Mouse (Mus musculus): Measurements from ENCODE around the gene Casc3.

The Casc3 gene

DNA sequence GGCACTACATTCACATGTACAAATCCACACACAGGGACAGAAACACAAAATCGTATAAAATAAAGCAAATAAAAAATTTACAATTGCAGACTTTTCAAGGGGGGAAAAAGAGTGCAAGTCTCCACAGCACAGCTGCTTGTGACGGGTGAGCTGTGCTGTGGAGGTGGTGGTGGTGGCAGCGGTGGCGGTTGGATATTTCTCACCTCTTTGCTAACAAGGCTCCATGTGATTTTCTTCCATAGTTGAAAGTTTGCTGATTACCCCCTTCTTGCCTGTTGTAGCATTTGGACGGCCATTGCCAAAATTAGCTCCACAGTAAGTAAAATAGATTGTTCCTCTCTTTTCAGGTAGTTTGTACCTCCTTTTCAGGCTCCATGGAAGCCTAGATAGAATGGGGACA, at the start of gene Casc3:
Casc3 (plus strand) TSS at position 301 of the 400 bp plus-strand sequence.
- no peak for DNase-seq (ENCODE audit: low spot score)

DNA sequence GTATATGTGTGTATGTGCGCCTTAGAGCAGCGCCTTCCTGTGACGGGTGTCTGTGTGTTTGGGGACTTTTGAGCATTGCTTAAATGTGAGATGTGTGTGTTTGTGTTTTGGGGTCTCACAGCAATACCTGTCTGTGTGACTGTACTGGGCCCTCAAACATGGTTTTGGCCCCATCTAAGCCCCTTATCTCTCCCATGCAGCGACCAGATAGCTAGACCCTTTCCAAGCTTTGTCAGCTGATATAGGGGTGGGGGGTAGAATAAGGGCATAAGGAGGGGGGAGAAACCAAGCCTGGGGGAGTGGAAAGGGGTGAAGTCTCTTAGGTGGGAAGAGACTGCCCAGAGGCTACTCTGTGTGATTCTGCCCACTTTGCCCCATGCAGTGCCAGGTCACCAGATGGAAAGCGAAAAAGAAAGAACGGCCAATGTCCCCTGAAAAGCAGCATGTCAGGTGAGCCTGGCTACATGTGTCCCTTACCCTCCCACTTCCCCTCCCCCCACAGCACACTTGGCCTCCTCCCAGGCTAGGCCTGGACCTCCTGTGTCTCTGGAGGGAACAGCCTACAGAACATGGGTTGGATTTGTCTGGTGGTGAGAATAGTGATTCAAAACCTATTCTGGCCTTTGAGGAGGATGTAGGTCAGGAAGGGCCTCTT, 48.9 kb upstream of the Casc3 start:
- no peak for DNase-seq (ENCODE audit: low spot score)

DNA sequence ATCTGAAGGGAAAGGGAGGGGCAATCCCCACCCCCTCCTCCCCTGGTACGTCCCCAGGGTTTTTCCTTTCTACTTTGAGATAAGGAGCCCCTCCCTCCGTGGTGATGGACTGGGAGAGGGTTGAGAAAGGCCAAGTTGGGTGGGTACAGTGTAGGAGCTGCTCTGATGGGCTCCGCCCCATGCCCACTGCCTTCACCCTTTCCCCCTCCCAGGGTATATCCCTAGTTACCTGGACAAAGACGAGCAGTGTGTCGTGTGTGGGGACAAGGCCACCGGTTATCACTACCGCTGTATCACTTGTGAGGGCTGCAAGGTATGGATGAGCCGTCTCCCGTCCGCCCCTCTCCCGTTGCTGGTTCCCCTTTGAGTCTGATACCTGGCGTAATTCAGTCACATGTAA, 48.0 kb upstream of the Casc3 start:
- no peak for DNase-seq (ENCODE audit: low spot score)

DNA sequence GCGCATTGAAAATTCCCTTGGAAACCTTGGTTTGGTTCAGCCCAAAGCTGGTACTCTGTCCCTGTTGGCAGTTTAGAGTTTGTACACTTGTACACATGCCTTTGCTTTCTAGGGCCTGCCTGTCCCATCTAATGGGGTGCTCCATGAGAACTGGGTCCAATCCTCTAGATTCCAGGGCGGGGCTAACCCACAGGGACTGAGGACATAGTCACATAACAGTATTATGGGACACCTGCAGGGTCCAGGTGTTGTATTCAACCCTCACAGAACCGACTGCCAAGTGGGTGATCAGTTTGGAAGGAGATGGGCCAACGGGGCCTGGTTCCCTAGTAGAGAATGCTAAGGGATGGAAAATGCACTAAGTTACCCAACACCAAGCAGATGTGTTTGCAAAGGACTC, 42.8 kb upstream of the Casc3 start:
- no peak for DNase-seq (ENCODE audit: low spot score)

DNA sequence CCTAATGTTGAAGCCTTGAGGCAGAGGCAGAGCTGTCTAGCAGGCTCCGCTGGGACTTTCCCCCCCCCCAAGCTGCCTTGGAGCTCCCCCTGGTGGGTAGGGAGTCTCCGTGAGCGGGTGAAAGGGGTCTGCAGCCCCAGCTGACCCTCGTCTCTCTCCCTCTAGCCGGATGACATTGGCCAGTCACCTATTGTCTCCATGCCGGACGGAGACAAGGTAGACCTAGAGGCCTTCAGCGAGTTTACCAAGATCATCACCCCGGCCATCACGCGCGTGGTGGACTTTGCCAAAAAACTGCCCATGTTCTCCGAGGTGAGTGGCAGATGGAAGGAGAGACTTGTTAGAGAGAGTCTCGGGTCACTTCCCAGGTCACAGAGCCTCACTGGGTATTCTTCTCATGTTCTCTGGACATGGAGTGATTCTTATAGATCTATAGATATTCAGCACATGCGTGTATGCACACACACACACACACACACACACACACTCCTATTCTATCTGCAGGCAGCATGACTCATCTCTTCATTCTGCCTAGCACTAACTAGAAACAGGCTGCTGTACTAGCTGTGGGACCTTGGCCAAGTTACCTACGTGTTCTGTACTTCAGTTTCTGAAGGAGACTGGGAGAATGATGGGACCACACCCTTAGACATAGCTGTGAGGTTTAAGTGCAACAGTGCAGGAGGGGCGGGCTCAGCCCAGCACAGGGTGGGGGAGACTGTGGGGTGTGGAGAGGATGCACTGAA, 41.8 kb upstream of the Casc3 start:
- DNase-seq (ENCODE audit: low spot score) = no peak

DNA sequence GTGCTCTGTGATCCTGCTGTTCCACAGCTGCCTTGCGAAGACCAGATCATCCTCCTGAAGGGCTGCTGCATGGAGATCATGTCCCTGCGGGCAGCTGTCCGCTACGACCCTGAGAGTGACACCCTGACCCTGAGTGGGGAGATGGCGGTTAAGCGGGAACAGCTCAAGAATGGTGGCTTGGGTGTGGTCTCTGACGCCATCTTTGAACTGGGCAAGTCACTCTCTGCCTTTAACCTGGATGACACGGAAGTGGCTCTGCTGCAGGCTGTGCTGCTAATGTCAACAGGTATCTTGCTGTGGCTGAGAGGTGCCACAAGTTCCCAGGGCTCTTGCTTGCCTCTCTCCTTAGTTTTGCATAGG, 41.2 kb upstream of the Casc3 start:
- DNase-seq (ENCODE audit: low spot score) = no peak

DNA sequence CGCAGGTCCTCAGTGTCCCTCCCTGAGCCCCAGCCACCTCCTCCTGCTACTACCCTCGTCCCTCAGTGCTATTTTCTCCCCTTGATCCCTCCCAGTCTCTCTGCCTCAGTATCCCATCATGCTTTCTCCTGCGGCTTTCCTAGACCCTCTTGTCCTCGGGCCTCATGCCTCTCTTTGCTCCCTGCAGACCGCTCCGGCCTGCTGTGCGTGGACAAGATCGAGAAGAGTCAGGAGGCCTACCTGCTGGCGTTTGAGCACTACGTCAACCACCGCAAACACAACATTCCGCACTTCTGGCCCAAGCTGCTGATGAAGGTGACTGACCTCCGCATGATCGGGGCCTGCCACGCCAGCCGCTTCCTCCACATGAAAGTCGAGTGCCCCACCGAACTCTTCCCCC, 40.6 kb upstream of the Casc3 start:
- no peak for DNase-seq (ENCODE audit: low spot score)

DNA sequence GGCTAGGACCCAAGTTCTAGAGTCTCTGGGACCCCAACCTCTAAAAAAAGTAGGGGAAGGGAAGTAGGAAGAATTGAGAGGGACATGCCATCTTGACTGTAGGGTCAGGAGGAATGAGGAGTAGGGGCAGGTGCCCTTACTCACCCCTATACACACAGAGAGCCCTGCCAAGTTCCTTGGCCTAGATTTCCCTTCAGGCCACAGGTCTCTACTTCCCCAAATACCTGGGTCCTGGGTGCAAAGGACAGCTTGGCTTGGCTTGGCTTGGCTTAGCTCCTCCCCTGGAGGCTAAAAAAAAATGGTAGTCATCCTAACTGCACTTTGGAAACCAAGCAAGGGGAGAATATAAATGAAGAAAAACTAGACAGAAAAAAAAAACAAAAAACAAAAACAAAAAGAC, 40.0 kb upstream of the Casc3 start:
- no peak for DNase-seq (ENCODE audit: low spot score)

DNA sequence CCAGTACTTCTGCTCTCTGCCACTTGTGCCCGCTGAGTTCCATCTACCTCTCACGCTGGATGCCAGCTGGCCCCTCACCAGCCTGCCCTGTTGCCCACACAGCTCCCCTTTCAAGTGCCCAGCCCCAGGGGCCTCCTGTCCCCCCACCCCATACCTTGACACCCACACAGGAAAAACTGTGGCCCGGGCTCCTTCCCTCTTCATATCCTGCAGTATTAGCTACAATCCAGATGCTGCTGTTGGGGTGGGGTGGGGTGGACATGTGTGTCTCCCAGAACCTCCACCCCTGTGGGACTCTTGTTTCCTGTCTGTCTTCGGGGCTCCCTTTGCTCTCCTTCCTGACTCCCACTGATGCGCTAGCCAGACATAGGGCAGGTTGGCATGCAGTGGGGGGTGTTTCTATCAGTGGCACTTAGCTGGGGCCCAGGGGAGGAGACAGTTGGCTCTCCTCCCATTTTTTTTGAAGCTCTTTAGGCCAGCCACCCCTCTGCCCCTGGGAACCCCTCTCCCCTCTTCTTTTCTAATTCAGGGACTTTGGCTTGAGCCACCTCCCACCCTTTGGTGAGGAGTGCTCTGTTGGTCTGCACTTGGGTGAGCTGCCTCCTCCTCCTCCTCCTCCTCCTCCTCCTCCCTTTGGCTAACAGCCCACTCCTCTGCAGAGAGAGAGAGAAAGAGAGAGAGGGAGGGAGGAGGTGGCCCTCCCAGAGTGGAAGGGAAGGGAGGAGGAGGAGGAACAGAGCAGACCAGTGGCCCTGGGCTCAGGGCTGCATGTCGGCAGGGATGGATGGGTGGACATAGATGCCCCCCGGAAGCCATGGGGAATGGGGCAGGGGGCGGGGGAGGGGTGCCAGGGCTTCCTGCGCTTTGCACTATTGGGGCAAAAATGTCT, 39.0 kb upstream of the Casc3 start:
- DNase-seq (ENCODE audit: low spot score) = no peak

DNA sequence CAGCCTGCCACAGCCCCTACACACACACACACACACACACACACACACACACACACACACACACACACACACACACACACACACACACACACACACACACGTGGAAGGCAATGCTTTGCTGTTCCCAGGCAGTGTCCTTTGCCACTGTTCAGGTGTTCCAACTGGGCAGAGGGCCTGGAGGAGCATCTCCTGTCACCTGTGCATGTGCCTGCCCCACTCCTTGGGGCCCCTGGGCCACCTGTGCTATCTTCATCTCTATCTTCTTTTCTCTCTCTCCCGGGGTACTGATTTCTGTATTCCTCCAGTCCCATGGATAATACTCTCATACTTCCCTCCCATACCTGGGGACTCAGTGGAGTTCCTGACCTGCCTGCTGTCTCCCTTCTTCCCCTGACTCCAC, 38.4 kb upstream of the Casc3 start:
- no peak for DNase-seq (ENCODE audit: low spot score)

DNA sequence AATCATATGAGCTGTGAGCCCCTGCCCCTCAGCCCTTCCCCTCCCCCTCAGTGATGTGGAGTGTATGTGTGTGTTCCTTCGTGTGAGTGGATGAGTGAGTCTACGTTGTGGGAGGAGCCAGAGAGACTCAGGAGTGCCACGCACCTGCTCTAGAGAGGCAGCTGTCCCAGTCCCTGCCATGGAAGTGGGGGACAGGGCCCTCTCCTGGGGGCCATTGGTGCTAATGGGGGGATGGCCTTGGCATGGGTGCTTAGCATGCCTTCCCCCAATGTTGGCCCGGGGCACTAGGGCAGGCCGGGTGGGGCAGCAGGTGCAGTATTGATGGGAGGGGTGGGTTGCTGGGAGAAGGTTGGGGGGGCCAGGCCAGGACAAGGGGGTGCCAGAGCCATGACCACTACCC, 37.9 kb upstream of the Casc3 start:
- no peak for DNase-seq (ENCODE audit: low spot score)

DNA sequence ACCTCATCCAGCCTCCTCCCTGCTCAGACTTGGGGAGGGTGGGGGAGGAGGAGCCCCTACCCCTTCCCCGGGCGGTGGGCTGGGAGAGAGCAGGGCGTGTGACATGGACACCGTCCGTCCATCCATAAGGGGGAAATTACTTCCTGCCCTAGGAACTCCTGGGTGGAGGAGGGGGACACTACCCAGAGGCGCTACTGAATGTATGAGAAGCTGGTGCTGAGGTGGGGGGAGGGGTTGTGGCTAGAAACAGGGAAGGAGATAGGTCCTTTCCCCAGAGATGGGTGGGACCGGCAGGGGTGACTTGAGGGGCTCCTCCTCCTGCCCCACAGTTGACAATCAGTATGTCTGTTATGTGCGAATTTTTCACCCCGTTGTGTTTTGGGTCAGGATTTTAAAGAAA, 37.4 kb upstream of the Casc3 start:
- peak; percentile 42 for DNase-seq (ENCODE audit: low spot score)

DNA sequence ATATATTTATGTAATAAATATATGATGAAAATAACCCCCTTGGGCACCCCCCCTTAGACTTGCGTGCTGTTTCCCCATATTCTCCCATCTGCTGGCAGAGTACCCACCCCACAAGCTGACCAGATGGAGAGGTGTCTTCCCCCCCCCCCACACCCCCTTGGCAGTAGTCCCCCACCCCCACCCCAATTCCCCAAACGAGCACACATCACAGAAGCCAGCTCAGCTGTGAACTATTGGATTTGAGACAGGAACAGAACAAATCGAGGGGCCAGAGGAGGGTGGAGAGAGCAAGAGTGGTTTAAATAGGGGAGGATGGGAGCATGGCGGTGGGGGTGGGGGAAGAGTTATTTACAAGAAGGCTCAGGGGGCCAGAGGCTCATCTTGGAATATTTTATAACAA, 37.0 kb upstream of the Casc3 start:
- DNase-seq (ENCODE audit: low spot score) = no peak

DNA sequence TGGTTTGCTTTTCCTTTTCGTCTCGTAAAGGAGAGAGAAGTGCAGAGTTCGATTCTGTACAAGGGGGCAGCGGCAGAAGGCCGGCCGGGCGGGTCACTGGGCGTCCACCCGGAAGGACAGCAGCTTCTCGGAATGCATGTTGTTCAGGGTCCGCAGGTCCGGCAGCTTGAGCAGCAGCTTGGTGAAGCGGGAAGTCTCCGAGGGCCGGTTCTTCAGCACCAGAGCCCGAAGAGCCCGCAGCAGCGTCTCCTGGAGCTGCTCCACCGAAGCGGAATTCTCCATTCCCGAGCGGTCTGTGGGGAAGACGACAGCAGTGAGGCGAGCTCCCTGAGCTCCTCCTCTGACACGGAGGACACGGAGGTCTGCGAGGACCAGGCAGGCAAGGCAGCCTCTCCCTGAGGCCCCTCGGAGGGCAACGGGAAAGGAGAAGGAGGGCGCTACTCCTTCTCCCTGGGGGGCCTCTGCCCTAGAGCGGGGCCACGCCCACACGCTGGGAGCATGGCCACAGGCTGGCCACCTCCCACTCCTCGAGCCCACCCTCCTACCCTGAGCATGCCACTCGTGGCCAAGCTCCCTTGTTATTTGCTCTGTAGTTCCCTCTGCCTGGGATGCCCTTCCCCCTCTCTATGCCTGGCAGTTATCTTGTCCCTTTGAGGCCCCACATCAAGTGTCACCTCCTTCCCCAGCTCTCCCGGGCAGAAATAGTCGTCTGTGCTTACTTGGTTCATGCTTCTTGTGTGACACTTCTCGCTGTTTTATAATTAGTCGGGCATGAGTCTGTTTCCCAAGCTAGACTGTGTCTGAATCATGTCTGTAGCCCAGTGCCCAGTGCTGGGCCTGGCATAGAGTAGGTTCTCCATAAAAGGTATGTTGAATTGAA, 36.3 kb upstream of the Casc3 start:
- DNase-seq (ENCODE audit: low spot score) = peak; percentile 29

DNA sequence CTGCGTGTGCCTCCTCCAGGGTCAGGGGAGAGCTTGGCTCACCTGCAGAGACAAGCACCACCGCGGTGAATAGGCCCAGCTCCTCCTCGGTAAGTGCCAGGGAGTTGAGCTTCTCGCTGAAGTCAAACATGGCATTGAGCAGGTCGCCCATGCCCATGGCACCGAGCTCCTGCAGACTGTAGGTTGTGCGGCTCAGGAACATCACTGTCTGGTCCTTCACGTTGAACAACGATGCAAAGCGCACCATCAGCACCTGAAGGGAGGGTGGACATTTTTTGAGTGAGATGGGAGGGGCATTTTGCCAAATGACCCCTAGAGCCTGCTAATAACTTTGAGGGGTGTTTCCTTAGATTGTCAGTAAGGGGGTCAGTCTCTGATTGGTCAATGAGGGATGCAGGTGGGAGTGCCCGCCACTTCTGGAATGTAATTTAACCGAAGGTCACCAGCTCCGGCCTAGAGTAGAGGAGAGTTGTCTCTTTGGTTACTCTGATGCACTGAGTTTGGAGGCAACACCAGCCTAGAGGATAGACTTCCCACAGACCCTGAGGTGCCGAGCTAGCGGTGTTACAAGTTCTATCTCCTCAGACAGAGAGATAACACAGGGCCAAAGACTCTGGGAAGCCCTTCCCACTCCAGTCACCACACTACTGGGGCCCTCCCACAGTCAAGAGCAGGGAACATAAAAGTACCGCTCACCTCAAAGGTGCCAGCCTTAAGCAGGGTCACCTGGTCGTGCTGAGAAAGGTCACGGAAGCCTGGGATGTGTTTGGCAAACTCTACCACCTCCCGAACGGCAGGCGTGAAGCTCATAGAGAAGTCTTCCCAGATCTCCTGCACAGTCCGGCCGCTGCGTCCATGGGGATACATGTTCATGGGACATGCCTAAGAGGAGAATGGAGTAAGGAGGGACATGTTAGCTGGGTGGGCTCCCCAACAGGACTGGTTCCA, 35.4 kb upstream of the Casc3 start:
- no peak for DNase-seq (ENCODE audit: low spot score)

DNA sequence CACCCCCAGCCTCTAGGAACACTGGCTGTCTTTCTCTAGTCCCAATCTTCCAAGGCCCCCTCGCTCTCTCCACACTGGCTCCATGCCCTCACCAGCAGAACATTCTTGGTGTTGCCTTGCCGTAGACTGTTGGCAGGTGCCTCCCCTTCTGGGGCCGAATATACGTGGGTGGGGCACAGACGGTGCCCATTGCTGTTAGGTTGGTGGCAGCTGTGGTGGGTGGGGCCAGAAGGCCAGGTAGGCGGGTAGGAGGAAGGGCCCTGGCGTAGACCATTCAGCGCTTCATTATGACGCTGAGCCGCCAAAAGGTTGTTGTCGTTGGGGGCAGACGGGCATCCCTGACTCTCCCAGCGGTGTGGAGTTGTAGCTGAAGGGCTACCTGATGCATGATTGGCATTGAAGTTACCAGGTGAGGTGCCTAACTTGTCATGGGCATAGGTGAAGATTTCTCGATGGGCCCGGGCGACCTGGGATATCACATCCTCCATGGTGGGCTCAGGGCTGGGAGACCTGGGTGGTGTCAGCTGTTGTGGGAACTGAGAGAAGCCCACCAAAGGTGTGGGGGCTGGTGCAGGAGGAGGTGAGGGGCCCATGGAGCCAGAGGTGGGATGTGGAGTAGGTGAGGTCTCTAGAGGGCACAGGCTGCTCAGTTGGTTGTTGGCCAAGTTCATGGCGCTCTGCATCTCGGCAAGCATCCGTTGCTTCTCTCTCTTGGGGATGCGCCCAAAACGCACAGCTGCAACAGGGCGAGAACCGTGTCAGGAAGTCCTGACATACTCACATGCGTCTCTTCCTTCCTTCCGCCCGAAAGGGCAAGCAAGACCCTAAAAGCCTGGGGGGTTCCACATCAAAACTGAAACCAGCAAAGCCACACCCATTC, 34.4 kb upstream of the Casc3 start:
- no peak for DNase-seq (ENCODE audit: low spot score)

DNA sequence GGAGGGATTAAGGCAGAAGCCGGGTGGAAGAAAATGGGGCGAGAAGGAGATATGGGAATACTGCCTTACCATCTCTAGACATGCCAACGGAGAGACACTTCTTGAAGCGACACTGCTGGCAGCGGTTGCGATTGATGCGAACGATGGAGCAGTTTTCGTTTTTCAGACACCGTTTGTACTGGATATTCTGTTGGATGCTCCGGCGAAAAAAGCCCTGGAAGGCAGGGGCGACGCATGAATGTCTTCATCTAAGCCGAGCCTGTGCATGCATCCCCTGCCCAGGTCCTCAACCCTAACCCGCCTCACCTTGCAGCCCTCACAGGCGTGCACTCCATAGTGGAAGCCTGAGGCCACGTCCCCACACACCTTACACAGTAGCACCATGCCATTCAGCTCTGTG, 33.6 kb upstream of the Casc3 start:
- no peak for DNase-seq (ENCODE audit: low spot score)

DNA sequence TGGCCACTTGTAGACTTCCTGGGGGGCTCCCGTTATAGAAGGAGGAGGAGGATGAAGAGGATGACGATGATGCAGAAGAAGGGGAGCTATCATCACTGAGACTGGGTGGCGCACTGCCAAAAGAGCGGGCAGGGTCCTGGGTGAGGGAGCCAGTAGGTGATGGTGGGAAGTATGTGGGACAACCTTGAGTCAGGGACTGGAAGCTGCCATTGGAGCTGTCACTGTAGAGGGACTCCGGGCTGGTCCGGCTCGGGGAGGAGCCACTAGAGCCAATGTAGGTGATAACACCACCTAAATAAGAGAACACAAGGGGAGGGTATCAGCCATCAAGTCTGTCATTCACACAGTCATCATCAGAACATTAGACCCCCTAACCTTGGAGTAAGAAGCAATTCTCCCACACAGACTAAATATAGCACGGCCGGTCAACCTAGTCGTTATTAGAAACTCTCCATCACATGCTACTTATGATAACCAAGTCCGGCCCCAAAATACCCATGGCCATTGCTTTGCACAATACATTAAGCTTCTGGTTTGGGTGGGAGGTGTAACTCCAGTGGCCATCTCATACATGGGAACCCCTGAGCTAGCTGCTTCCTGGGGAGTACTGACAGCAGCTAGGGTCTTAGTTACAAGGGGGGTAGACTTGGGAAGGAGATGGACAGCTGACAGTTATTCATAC, 32.7 kb upstream of the Casc3 start:
- DNase-seq (ENCODE audit: low spot score) = no peak

DNA sequence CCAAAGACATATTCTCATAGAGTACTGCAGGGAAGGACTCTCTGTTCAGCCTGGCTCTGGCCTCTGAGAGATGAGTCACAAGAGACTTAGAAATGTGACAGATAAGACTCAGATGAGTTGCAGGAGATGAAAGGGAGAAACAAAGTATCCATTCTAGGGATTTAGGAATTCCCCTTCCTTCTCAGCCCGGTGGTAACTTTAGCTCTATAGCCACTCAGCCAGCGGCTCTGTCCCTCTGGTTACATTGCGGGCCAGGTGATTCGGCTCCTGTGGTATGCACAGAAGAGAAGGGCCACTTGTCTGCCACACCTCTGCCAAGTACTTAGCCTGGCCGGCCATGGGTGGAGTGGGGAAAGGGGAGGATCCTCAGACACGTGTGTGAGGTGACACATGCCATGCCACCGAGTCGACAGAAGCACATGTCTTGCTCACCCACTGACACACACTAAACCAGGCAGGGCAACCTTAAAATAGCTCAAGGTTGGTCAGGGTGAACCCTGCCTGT, 32.0 kb upstream of the Casc3 start:
- DNase-seq (ENCODE audit: low spot score) = no peak
